Mouse (Mus musculus) telencephalon, adult 2 months (tissue): ENCODE data around the gene Dpf3.

Experiments
- DNase-seq: peaks from one replicate; pipeline ENCODE4 v3.0.0-alpha.2; 2011; ENCODE audit warnings: low read depth, low spot score

The Dpf3 gene

DNA sequence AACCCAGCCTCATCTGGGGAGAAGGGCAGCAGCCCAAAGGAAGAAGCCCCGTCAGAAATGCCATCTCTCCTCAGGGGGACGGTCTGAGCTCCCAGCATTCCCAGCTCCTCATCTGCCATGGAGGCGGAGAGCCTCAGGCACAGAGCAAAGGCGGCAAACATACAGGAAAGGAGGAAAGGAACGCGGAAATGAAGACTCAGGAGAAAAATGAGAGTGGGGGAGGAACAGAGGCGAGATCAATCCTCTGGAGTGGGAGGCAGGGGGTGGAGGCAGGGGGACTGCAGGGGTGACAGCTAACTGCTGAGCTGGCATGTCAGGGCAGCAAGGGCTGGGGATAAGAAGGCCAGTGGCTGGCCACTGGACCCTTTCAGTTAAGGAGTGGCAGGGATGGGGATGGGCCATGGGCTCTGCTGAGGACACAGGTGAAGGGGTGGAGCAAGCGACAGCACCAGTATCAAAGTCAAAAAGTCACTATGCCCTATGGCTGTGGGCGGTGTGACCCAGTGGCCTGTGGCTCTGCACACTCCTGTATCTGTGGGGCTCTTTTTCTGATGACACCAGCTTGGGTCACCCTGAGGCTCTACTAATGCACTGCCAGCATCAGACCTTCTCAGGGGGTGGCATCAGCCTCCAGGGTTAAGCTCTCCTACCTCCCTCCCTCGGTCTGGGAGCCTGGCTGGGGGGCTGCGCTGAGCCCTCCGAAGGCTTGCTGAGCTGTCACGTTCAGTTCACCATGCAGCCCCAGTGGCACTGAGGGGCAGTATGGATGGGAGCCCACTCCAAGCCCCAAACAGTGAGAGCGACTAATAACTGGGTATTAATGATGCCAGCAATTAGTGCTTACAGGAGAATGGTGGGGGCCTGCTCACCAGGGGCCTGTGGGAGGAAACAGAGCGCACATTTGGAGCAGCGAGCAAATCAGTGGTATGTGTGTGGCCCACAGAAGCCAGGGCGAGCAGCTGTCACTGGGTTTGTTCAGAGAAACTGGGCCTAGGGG lies 200.7 kb downstream of the Dpf3 start:
- DNase-seq: no peak

GRCm38 (mm10) chr12:83283591-83284320 lies 203.8 kb downstream of the Dpf3 start:
- no peak for DNase-seq

GRCm38 (mm10) chr12:83277537-83278441 lies 209.7 kb downstream of the Dpf3 start:
- peak; percentile 33 for DNase-seq

DNA sequence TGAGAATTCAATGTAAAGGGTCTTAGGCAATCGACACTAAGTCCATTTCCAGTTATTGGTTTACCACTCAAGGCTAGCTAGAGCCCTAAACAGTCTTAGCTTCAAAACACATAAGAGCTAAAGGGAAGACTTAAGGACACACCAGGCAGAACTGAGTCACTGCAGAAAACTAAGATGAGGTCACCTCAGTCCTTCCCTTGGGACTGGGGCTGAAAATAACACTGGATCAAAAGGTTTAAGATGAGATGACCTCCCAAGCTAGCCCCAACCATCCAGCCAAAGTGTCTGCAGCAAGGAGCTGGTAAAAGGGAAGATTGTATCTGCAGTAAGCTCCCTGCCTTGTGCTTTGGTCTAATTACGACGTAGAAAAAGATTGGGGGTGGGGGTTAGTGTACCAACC lies 216.3 kb downstream of the Dpf3 start:
- DNase-seq: no peak

- DNase-seq: no peak
Observed at GRCm38 (mm10) chr12:83268504-83268922, 219.0 kb downstream of the Dpf3 start.

GRCm38 (mm10) chr12:83260540-83260939 lies 227.0 kb downstream of the Dpf3 start:
- DNase-seq: peak; percentile 18

- no peak for DNase-seq
Observed at GRCm38 (mm10) chr12:83254399-83254798, 233.1 kb downstream of the Dpf3 start.

- DNase-seq: no peak
Observed at GRCm38 (mm10) chr12:83249066-83249465, 238.4 kb downstream of the Dpf3 start.

DNA sequence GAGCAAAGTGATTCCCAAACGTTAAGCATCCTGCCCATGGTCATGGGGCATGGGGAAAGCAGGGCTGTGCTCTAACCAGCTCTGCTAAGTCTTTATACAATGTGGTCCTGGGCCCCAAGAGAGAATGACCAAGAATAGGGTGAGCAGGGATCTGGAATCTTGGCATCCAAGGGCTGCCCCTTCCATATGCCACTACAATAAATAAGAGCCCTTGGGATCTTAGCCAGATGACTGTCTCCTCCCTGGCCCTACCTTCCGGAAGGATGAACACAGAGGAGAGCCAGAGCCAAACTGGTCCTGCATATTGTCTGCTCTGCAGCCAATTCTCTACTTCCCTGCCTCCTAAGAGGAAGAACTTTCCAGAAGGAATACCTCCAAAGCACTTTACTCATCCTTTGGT lies 238.9 kb downstream of the Dpf3 start:
- DNase-seq: no peak

DNA sequence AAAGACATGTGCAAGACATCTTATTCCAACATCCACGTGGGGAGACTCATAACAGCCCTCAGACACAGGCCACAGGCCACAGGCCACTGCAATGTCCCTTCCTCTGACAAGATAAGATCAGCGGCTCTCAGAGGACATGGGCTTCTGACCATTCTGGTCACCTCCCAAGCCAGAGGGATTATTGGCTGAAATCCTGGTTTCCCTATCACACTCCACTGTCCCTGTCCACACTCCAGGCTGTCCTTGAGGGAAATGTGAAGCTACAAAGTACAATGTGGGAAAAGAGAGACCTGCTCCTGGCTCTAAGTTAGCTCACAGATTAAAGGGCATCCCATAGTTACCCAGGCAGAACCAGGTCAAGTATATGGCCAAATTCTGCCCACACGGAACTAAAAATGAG lies 239.8 kb downstream of the Dpf3 start:
- no peak for DNase-seq

GRCm38 (mm10) chr12:83241022-83241421 lies 246.5 kb downstream of the Dpf3 start:
- DNase-seq: no peak

DNA sequence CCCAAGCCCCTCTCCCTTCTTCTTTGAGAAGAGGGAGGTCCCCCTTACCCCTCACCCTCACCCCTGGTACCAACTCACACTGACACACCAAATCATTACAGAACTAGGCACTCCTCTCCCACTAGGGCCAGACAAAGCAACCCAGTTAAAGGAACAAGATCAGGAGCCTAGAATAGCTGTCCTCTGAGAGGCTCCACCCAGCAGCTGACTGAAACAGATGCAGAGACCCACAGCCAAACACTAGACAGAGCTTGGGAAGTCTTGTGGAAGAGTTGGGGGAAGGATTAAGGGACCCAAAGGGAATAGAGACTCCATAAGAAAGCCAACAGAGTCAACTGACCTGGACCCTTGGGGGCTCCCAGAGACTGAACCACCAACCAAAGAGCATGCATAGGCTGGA lies 246.9 kb downstream of the Dpf3 start:
- no peak for DNase-seq

- DNase-seq: no peak
Observed at GRCm38 (mm10) chr12:83235781-83236180, 251.7 kb downstream of the Dpf3 start.

DNA sequence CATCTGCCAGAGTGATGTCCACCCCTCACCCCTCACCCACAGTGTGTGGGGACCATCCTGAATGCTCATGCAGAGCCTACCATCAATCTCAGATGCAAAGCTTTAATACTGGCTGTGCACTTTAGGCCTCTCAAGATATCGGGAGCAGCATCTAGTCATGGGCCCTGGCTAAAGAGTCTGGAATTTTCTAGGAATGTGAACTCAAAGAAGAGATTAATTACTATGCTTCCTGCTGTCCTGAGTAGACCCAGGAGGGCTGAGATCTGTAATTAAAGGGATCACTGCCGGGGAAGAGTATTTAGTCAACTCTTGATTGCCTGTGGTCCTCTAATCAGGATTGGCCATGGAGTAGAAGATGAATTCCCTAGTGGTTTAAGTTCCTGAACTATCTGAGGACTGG lies 252.5 kb downstream of the Dpf3 start:
- DNase-seq: no peak

- DNase-seq: no peak
Observed at GRCm38 (mm10) chr12:83233651-83234050, 253.9 kb downstream of the Dpf3 start.

- DNase-seq: no peak
Observed at GRCm38 (mm10) chr12:83232916-83233315, 254.6 kb downstream of the Dpf3 start.

- DNase-seq: no peak
Observed at GRCm38 (mm10) chr12:83231258-83231657, 256.3 kb downstream of the Dpf3 start.

DNA sequence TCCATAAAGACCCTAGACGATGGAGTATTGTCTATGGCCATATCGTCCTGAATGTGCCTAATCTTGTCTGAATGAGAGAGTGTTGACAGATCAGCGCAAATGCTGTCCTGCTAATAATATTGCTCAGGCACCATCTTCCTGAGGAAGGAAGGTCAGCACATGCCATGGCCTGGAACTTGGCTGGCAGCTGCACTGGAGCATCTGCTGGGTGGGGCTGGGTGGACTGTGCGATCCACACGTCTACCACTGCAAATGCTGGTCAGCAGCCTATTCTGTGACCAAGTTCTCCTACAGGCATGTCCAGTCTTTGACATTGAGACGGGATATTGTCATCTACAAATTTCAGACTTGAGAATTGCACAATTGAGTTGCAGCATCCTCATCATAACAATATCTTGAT lies 257.8 kb downstream of the Dpf3 start:
- no peak for DNase-seq

- no peak for DNase-seq
Observed at GRCm38 (mm10) chr12:83227014-83227413, 260.5 kb downstream of the Dpf3 start.

DNA sequence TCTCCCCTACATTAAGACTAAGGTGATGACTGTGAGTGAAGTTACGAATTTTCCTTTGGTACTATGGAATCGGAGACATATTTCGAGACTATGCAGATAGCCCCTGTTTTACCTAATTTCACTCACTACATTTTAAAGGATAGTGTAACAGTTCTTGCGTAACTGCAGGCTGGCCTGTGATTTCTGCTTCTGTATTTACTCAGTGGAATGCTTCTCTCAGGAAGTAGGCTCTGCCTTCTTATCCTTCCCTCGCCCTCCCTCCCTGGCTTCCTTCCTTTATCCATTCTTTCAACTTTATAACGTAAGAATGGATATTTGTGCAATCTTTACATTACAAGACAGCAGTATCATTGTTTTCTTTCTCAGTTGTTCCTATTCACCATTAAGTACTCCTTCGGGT lies 266.6 kb downstream of the Dpf3 start:
- DNase-seq: no peak

DNA sequence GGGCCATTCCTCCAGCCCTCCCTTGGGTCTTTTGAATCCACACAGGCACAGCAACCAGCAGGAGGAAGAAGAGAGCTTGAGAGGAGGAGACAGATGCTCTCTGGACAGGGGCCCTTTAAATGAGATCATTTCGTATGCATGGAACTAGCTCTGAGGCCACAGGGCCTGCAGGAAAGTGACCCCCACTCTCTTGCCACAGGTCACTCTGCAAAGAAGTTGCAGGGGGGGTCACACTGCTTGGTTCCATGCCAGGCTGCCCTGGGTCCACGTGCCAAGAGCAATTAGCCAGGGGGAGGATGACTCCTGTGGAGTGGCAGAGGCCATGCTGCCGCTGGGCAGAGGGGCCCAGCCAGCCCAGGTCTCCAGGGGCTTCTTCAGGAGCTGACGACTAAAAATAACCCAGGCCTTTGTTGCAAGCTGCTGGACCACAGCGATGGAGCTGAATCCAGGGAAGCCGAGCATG lies 273.6 kb downstream of the Dpf3 start:
- no peak for DNase-seq

GRCm38 (mm10) chr12:83211976-83212375 lies 275.5 kb downstream of the Dpf3 start:
- DNase-seq: no peak
